Mouse (Mus musculus) thymus, postnatal 14 days (tissue): ENCODE data around the gene Pde7b.

Experiments used
- DNase-seq: peaks from one replicate; pipeline ENCODE4 v3.0.0; 2021

Gene Pde7b

DNA sequence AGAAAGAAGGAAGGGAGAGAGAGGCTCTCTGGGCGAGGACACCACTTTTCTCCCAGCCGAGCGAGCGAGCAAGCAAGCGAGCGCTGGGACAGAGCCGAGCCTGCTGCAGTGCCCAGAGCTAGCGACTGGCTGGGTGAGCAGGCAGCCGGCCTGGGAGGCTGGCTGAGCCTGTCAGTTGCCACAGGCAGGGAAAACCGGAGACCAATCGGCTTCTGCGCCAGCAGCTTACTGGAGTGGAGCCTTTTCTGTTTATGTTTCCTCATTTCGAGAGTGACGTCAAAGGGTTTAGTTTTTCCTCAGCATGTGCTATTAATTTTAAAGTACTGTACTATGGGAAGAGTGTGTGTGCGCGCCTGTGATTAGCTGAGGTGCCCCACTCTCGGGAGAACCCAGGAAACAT lies at the start of gene Pde7b:
Pde7b (minus strand) TSS at position 173 of the 400 bp plus-strand sequence.
- DNase-seq = peak; percentile 43

GRCm38 (mm10) chr10:20772056-20772455 lies 47.2 kb upstream of the Pde7b start:
- no peak for DNase-seq

DNA sequence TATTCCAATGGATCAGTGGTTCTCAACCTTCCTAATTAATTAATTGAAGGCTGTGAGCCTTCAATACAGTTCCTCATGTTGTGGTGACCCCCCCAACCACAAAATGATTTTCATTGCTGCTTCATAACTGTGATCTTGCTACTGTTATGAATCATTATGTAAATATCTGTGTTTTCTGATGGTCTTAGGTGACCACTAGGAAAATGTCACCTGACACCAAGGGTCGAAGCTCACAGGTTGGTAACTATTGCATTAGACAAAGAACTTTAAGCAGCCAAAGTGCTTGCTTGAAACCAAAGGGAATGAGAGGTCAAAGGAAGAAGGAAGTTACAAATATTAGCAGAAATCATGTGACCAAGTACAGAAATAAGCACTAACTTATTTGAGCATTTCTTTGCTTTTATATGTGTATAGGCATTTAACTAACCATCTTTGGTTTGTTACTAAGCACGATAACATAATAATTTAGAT lies 45.6 kb upstream of the Pde7b start:
- no peak for DNase-seq

DNA sequence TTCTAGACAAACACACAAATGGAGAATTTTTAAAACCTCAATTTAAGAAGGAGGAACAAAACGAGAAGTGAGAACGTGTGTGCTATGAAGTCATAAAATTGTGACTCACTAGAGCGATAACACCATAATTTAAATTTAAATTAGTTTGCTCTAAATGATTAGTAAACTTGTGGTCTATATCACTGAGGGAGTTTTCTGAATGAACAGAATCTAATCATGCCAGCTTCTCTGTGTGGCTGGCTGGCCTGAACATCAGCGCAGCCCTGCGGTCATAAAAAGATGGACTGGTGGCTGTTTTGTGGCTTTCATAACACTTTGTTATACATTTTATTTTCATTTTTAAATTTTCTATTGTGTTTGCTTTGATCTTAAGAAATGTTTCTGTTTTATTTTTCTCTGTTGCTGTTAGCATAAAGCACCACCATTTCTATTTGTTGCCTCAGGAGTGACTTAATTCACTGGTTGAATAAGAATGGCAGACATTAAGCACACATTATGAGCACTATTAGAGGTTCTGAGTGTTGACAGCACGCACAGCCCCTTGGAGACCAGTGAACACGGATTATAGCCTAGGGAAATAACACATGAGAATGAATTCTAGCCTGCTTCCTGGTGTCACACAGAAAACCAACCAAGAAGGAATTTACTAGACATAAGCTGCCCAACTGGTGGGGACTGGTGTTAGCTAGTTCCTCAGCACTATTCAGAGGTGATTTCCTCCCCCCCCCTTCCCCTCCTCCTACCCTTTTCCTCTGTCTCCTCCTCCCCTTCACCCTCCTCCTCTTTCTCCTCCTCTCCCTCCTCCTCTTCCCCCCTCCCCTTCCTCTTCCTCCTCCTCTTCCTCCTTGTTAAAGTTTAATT lies 44.9 kb upstream of the Pde7b start:
- DNase-seq = no peak

DNA sequence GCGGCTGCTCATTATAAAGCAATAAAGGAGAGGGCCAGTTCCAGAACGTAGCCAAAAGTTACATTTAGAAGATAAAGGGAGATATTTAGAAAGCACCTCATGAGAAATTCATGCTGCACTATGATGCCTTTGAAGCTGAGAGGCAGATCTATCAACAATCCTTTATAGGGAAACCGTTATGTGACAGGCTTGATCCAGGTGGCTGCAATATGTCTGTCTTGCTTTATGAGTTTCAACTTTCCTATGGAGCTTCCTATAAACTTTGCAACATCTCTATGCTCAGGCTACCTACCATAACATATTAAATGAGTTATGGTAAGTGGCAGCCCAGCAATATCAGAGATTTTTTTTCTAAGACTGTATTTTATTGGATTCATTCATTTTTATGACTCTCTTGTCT lies 39.5 kb upstream of the Pde7b start:
- DNase-seq = no peak

- no peak for DNase-seq
Measured at GRCm38 (mm10) chr10:20758939-20759338, 34.1 kb upstream of the Pde7b start.

- no peak for DNase-seq
Measured at GRCm38 (mm10) chr10:20758259-20758658, 33.4 kb upstream of the Pde7b start.

GRCm38 (mm10) chr10:20756219-20756618 lies 31.3 kb upstream of the Pde7b start:
- DNase-seq = no peak

DNA sequence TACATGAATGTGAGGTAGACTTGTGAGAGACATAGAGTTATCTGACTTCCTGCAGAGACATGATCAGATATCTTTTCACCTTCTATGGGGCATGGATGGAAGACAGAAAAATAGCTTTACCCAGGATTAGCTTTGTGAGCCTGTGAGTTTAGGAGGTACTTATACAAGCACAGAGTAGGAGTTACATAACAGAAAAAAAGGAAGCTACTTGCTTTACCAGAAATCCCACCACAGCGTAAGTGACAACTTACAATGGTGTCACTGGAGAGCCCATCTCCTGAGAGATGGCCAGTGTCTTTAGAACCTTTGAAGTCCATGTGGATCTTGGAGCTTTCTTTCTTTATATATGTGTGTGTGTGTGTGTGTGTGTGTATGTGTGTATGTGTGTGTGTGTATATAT lies 28.0 kb upstream of the Pde7b start:
- DNase-seq = no peak

DNA sequence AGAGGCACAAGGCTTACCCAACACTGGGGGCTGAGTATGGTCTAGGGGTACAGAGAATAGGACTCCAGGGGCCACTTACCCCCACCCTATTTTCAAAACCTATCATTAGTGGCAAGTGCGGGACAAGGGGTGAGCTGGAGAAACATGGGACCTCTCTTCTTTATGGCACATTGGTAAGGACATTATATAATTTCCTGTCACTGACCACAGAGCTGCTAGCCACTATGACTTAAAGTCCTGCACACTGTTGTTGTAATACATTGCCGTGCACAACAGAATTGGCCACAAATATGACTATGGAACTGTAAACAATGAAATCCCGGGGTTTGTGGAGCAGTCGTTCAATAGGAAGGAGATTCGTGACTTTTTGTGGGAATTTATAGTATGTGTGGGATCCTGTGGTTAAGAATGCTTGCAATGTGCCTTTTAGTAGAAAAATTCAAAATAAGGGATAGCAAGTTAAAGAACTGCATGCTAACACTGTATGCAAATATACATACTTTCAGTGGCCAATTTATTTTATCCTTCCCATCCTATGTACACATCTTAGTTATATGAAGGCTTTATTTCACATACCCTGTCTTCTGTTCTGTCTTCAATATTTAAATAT lies 25.9 kb upstream of the Pde7b start:
- DNase-seq = no peak

GRCm38 (mm10) chr10:20748938-20749337 lies 24.1 kb upstream of the Pde7b start:
- no peak for DNase-seq

GRCm38 (mm10) chr10:20747229-20747628 lies 22.4 kb upstream of the Pde7b start:
- DNase-seq = no peak

GRCm38 (mm10) chr10:20739801-20740200 lies 14.9 kb upstream of the Pde7b start:
- DNase-seq = no peak

- DNase-seq = no peak
Measured at GRCm38 (mm10) chr10:20737146-20737545, 12.3 kb upstream of the Pde7b start.

- DNase-seq = no peak
Measured at GRCm38 (mm10) chr10:20735775-20736449, 11.0 kb upstream of the Pde7b start.

GRCm38 (mm10) chr10:20733576-20733975 lies 8.7 kb upstream of the Pde7b start:
- no peak for DNase-seq

DNA sequence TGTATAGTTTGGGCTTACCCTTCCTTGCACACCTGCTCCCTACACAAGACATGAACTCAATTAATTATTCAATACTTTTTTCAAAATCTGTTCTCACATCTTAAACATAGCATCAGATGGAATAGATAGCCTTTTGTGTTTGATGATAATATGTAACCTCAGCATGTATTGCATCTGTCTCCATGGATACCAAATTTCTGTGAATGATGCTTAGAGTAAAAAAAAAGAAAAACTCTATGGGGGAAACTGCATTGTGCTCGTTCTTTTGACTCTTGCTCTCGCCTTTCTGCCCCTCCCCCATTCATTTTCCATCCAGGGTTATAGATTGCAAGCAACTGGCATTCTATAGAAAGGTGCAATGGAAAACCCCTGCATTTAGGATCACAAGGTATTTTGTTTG lies 7.3 kb upstream of the Pde7b start:
- DNase-seq = no peak

GRCm38 (mm10) chr10:20730034-20730433 lies 5.2 kb upstream of the Pde7b start:
- no peak for DNase-seq

DNA sequence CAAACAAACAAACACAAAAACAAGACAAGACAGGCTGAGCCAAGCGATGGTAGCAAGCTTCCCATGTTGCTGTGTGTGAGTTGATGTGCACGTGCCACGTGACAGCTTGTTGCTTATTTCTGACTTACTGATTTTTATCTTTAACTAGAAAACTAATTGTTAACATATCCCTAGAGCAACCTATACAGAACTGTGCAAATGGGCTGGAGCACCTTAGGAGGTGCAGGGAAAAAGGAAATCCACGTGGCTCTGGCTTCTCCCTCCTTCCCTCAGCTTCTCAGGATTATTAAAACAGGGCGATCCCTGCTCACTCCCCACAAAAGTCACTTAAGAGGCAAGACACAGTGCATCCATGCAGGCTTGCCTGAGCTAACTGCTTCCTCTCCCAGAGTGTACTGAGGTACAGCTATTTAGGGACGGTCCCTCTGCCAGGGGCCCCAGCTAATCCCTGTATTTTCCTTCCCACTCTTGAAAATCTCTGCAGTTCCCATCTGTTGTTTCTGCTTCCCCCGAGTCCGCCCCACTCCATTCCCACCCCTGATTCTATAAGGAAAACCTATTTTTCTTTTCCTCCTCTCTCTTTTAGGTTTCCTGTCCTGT lies 606 bp upstream of the Pde7b start:
- no peak for DNase-seq

- no peak for DNase-seq
Measured at GRCm38 (mm10) chr10:20724451-20724850, 427 bp downstream of the Pde7b start.

- no peak for DNase-seq
Measured at GRCm38 (mm10) chr10:20723962-20724361, 916 bp downstream of the Pde7b start.

DNA sequence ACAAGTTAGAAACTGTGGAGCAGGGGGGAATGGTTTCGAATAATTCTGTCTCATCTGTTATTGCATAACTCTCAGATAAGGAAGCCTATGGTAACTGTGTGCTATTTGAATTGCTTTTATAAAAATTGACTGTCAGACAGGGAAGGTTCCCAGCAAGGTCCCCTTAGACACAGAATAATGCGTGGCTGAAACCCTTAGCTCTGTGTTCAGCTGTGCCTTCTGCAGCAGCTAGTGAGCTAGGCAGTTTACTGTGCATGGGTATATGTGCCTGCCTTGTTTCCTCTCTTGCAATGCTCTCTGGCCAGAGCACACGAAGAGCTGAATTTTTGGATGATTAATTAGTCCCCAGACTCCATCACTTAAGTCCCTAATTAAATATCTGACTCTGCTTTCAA lies 1.4 kb downstream of the Pde7b start:
- DNase-seq = no peak
